Comparison of ENCODE assay signal across 10 mouse cellular contexts in genomic region chr5:114591151-114591561, GRCm38 (mm10). TPM values are rescaled to one million over a fixed set of nuclear protein-coding genes. Genes with fewer than 3 reads are reported as not detected.
DNase-seq lines count a peak whose midpoint lies in the region; ATAC-seq lines count a peak whose summit lies in the region.
"Had no signal": no experiment of that assay in that cellular context is flagged by ENCODE, and none has a peak within 500 bp of the region (broad histone marks: within the 10 kb centered on the region; RNA-seq: fewer than 3 reads in every experiment).

No protein-coding gene starts in this region.

- H3K4me1 ChIP-seq in heart, embryonic 11.5 days (ENCODE audit: control insufficient read depth, insufficient read depth, low read length): peaks cover 48% of the 10 kb centered on the region

- H3K4me2 ChIP-seq in heart, embryonic 11.5 days: peak overlapping the region; percentile 34

- no peaks in the 10 kb centered on the region for H3K9me3 ChIP-seq in heart, embryonic 11.5 days (replicated peaks; ENCODE audit: control insufficient read depth, low read length)

- DNase-seq in heart, postnatal 36 days: no peak
- peak; percentile 67 for DNase-seq in ovary, postnatal 36 days (ENCODE audit: low spot score)
- DNase-seq in ovary, postnatal 10 days (ENCODE audit: low spot score): no peak
- DNase-seq in liver: peak; percentile 62
- DNase-seq in yolk sac, embryonic 10.5 days (ENCODE audit: low spot score): peak; percentile 75
- no peak for DNase-seq in thymus, postnatal 4 days
- no peak for DNase-seq in left cerebral cortex, postnatal 25 days (ENCODE audit: low spot score in 2 of 2)
- DNase-seq: heart, postnatal 4 days had no signal

- H3K27me3 ChIP-seq in heart, embryonic 11.5 days (ENCODE audit: control insufficient read depth, insufficient read depth, low read length): peaks cover 7% of the 10 kb centered on the region

- no peaks in the 10 kb centered on the region for H3K36me3 ChIP-seq in heart, embryonic 11.5 days (ENCODE audit: control insufficient read depth, insufficient read depth, low read length)

- no peak overlapping the region for H3K27ac ChIP-seq in heart, embryonic 11.5 days (ENCODE audit: low read depth, low read length)

- no peak overlapping the region for H3K9ac ChIP-seq in heart, embryonic 11.5 days (ENCODE audit: low read depth, low read length)

- WGBS in heart, embryonic 11.5 days (ENCODE audit: insufficient replicate concordance): 4% methylated on average over 15 of the region's 15 CpGs

- no peak overlapping the region for H3K4me3 ChIP-seq in heart, embryonic 11.5 days (ENCODE audit: low read depth, low read length)

- intact Hi-C loops in heart, postnatal 36 days (cut with DNase I): no loop called here
- intact Hi-C loops in left cerebral cortex, postnatal 25 days (cut with DNase I): no loop called here

- no peak for ATAC-seq in heart, embryonic 11.5 days (replicated peaks; ENCODE audit: insufficient number of reproducible peaks, low FRiP score, low TSS enrichment)
- ATAC-seq: CD4-positive, CD25-positive, alpha-beta regulatory T cell, adult 4 months had no signal

RNA-seq across cellular contexts. Expression of gene Fam222a, which starts 23.3 kb away (rescaled TPM):
- 0.55 and 0.79 TPM in 2 replicates for polyA plus RNA-seq in heart, embryonic 11.5 days (2014; fragmentation: Nextera tagmentation; extraction: Ambion mirVana)
- 1 to 10 TPM; 1.6 to 1.9 TPM for total RNA-seq in heart, postnatal 36 days (2021)
- total RNA-seq in left cerebral cortex, postnatal 25 days (2021): 10 to 100 TPM in 1 of 2 experiments, 1 to 10 TPM in 1; 6.8 to 12.8 TPM
- polyA plus RNA-seq: CD4-positive, CD25-positive, alpha-beta regulatory T cell, adult 4 months had no signal

Comparison
In these comparisons a context has a peak if more than half of its experiments do, and no peak if none do; other contexts are left out.
1. DNase-seq: peak in ovary, postnatal 36 days (single experiment), liver (single experiment) and yolk sac, embryonic 10.5 days (single experiment); none in heart, postnatal 36 days (0 of 2), ovary, postnatal 10 days (single experiment), thymus, postnatal 4 days (single experiment) and left cerebral cortex, postnatal 25 days (0 of 2).